ENCODE assay signal across 8 mouse cellular contexts in the genomic region with DNA sequence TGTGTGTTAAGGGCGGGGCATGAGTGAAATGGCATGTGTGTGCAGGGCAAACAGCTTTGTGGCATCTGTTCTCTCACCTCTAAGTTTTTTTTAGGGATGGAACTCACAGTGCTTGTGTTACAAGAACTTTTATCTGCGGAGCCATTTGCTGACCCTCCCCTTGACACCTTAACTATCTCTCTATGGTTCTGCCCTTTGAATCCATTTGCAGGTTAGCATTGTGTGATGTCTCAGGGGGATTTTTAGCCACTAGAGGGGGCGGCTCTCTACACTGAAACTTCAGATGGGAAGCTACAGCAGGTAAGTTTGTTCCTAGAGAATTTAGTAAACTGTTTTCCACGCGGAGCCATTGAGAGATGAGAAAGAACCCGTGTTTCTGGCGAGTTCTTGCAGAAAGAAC. TPM values are rescaled to one million over a fixed set of nuclear protein-coding genes. Genes with fewer than 3 reads are reported as not detected.
DNase-seq lines count a peak whose midpoint lies in the region; ATAC-seq lines count a peak whose summit lies in the region.

No protein-coding gene starts in this region.

- DNase-seq in adrenal gland, postnatal 14 days, result peak; percentile 6
- DNase-seq in adrenal gland, postnatal 25 days, result no peak
- DNase-seq in layer of hippocampus, adult 11-12 months (ENCODE audit: low spot score), result peak; percentile 52
- DNase-seq in layer of hippocampus, adult 9-10 months (ENCODE audit: low spot score), result no peak
- peak; percentile 50 for DNase-seq in kidney, adult 9 months
- DNase-seq in right cerebral cortex, adult 2 months (ENCODE audit: low spot score in 2 of 2), result peak; percentile 44 to 64
- DNase-seq in Muller cell, postnatal 12 days (ENCODE audit: inconsistent ontology term), result no peak

- no peak for ATAC-seq in megakaryocyte-erythroid progenitor cell, adult 5-6 weeks (replicated peaks; ENCODE audit: low FRiP score, low TSS enrichment, poor library complexity, severe bottlenecking)

RNA-seq across cellular contexts. Expression of gene 4921504E06Rik, which starts 32.1 kb away (rescaled TPM):
- total RNA-seq in adrenal gland, postnatal 14 days (2021), result not detected in 2 replicates
- total RNA-seq in adrenal gland, postnatal 25 days (2021), result not detected in 2 replicates
- total RNA-seq in megakaryocyte-erythroid progenitor cell, adult 5-6 weeks (2014; fragmentation: Nextera tagmentation), result not detected in 2 replicates
- not detected in 2 replicates for total RNA-seq in megakaryocyte-erythroid progenitor cell, adult 5-6 weeks (2017)

Comparison
In these comparisons a context has a peak if more than half of its experiments do, and no peak if none do; other contexts are left out.
1. DNase-seq: peak in adrenal gland, postnatal 14 days (single experiment), layer of hippocampus, adult 11-12 months (single experiment), kidney, adult 9 months (single experiment) and right cerebral cortex, adult 2 months (2 of 2); none in adrenal gland, postnatal 25 days (single experiment), layer of hippocampus, adult 9-10 months (single experiment) and Muller cell, postnatal 12 days (single experiment).